Mouse (Mus musculus) duodenum, adult 2 months (tissue): ENCODE results near the gene Gm906. TPM values are rescaled to one million over a fixed set of nuclear protein-coding genes. Genes with fewer than 3 reads are reported as not detected.

Experiments
- polyA plus RNA-seq: library from polyadenylated mRNA; depleted of rRNA; stranded (reverse); fragments of >200 nt; gene quantifications from 2 replicates; pipeline ENCODE4 v1.2.3, GENCODE M21; 2012; ENCODE audit warnings: low replicate concordance; rRNA removed

Gm906 gene
- not detected in 2 replicates for polyA plus RNA-seq

DNA sequence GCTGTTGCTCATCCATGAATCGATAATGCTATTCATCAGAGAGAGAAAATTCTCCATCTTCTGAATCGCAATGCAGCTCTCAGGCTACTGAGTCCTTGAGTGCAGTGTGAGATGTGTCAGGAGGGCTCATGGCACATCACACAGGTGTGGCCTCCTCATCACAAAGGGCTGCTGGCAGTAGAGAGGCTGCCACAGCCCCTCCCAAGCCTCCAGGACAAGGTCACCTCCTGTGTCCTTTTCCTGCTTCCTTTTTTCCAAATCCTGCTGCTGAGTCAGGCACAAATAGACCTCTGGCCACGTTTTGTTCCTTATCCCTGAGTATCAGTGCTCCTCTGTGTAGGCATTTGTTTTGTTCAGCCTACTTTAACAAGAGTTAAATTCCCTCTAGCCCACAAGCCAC is at the start of gene Gm906:
Gene Gm906 (minus strand): TSS at position 101 of the 400 bp plus-strand sequence.

Other genes with a start within 250 kb of the Gm906 start
- gene Fbxw17, start 167.6 kb upstream of the Gm906 start, polyA plus RNA-seq = 12.1 and 22.6 TPM in 2 replicates
- not detected in 2 replicates for gene Gm47429, start 193.6 kb upstream of the Gm906 start, polyA plus RNA-seq
- not detected in 2 replicates for gene Nutm2, start 217.0 kb upstream of the Gm906 start, polyA plus RNA-seq